Mouse (Mus musculus): ENCODE data around the gene Olfr715b.
"Not testable (repeated sequence)": the region's sequence is repeated elsewhere in the genome, so short reads cannot be mapped to it uniquely, and the experiment has no call there.

- TF ChIP-seq CTCF, POLR2A (IDR thresholded peaks at IDR 0.05; ENCODE audit: extremely low read depth, insufficient read depth, low read length): not testable (repeated sequence)
Observed at GRCm38 (mm10) chr7:107130983-107131382, 20.8 kb upstream of the Olfr715b start, which contains the start of gene Olfr715.
